Mouse (Mus musculus) erythroblast, embryonic 14.5 days (primary cell): ENCODE results near the gene Sec24d. TPM values are rescaled to one million over a fixed set of nuclear protein-coding genes. Genes with fewer than 3 reads are reported as not detected.

ENCODE experiments used
- H3K27me3 ChIP-seq: 2 replicates; pipeline ENCODE4 v1.6.1; 2012; ENCODE audit warnings: inconsistent platforms; ENCODE audit not compliant: control insufficient read depth
- H3K36me3 ChIP-seq: 2 replicates; pipeline ENCODE4 v1.6.1; 2012; ENCODE audit warnings: mild to moderate bottlenecking, inconsistent platforms; ENCODE audit not compliant: control insufficient read depth
- H3K4me1 ChIP-seq: 2 replicates; pipeline ENCODE4 v1.6.1; 2012; ENCODE audit warnings: inconsistent platforms; ENCODE audit not compliant: control insufficient read depth
- H3K4me3 ChIP-seq: replicated peaks from 2 replicates; pipeline ENCODE3; 2012; ENCODE audit warnings: moderate library complexity, mild to moderate bottlenecking, inconsistent platforms
- H3K9me3 ChIP-seq: 2 replicates; pipeline ENCODE4 v1.6.1; 2012; ENCODE audit warnings: low read length, inconsistent platforms, mixed read lengths; ENCODE audit not compliant: control insufficient read depth
- GATA1 ChIP-seq: IDR thresholded peaks from 2 replicates; pipeline ENCODE4 v1.6.1; 2012; ENCODE audit warnings: low read length, inconsistent platforms, mixed read lengths
- TAL1 ChIP-seq: IDR thresholded peaks from 3 replicates; pipeline ENCODE4 v1.6.1; 2012; ENCODE audit warnings: low read length, inconsistent platforms, mixed read lengths
- polyA plus RNA-seq: library from polyadenylated mRNA; stranded (reverse); fragments of >175 nt; gene quantifications from 2 replicates; pipeline ENCODE4 v1.2.3, GENCODE M21; 2012

Sec24d gene
- polyA plus RNA-seq: 0.06 and 0.08 TPM in 2 replicates

GRCm38 (mm10) chr3:123266753-123267651 lies at the start of gene Sec24d:
Gene Sec24d, plus strand, starts transcription at chr3:123267455.
- Histone ChIP-seq H3K4me1 (peaks cover 5% of the 10 kb centered on the region; the same call in 1 of the 2 replicates), H3K9me3 (no peaks in the 10 kb centered on the region), H3K27me3 (peaks cover 22% of the 10 kb centered on the region), H3K4me3 (peak within 1 kb of the TSS; percentile 63), H3K36me3 (no peaks in the 10 kb centered on the region; the same call in 1 of the 2 replicates)
- TF ChIP-seq TAL1: no peak
- no peak for TF ChIP-seq GATA1

DNA sequence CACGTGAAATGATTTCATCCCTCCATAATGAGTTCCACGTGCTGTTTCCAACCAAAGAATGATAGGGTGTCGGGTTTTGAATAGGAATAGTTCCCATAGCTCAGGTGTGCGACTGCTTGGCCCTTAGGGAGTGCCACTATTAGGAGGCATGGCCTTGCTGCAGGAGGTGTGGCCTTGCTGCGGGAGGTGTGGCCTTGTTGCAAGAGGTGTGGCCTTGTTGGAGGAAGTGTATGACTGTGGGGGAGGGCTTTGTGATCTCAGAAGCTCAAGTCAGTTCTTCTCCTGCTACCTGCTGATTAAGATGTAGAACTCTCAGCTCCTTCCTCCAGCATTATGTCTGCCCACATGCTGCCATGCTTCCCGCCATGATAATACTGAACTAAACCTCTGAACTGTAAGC lies 48.6 kb upstream of the Sec24d start:
- no peaks in the 10 kb centered on the region; the same call in 1 of the 2 replicates for H3K9me3 ChIP-seq
- H3K27me3 ChIP-seq: no peaks in the 10 kb centered on the region
- no peak for TF ChIP-seq TAL1
- TF ChIP-seq GATA1: no peak
- H3K4me1 ChIP-seq: no peaks in the 10 kb centered on the region
- H3K4me3 ChIP-seq: no peak overlapping the region
- no peaks in the 10 kb centered on the region for H3K36me3 ChIP-seq

DNA sequence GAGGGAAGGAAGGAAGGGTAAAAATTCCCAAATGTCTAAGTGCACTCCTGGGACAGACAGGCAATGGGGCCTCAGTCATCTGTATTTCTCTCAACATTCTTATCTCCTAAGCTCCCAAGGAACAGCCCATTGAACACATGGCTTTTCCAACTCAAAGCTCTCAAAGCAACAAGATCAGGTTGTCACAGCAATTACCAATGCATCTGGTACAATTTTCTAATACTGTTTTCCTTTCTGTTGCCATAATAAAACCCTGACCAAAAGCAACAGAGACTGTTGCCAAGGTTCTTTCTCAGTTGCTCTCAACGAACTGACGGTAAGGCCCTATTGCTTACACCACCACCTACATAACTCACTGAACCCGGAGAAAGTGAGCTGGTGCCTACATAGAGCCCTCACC lies 40.0 kb upstream of the Sec24d start:
- H3K9me3 ChIP-seq: no peaks in the 10 kb centered on the region
- no peaks in the 10 kb centered on the region for H3K27me3 ChIP-seq
- no peak for TF ChIP-seq TAL1
- TF ChIP-seq GATA1: no peak
- H3K4me3 ChIP-seq: no peak overlapping the region
- no peaks in the 10 kb centered on the region for H3K4me1 ChIP-seq
- H3K36me3 ChIP-seq: no peaks in the 10 kb centered on the region

- H3K4me1 ChIP-seq: no peaks in the 10 kb centered on the region
- H3K27me3 ChIP-seq: peaks cover 12% of the 10 kb centered on the region
- no peak overlapping the region for H3K4me3 ChIP-seq
- no peaks in the 10 kb centered on the region for H3K36me3 ChIP-seq
- TF ChIP-seq GATA1 (no peak), TAL1 (no peak)
- H3K9me3 ChIP-seq: no peaks in the 10 kb centered on the region
These were observed 35.6 kb upstream of the Sec24d start for GRCm38 (mm10) chr3:123231639-123232038.

- Histone ChIP-seq H3K4me1 (no peaks in the 10 kb centered on the region), H3K36me3 (no peaks in the 10 kb centered on the region), H3K9me3 (no peaks in the 10 kb centered on the region), H3K27me3 (peaks cover 21% of the 10 kb centered on the region), H3K4me3 (no peak overlapping the region)
- no peak for TF ChIP-seq GATA1
- no peak for TF ChIP-seq TAL1
These were observed 32.9 kb upstream of the Sec24d start for GRCm38 (mm10) chr3:123234191-123234836.

- no peaks in the 10 kb centered on the region for H3K9me3 ChIP-seq
- H3K4me3 ChIP-seq: no peak overlapping the region
- H3K36me3 ChIP-seq: no peaks in the 10 kb centered on the region
- H3K27me3 ChIP-seq: peaks cover 21% of the 10 kb centered on the region
- H3K4me1 ChIP-seq: no peaks in the 10 kb centered on the region
- no peak for TF ChIP-seq TAL1
These were observed 31.8 kb upstream of the Sec24d start for GRCm38 (mm10) chr3:123235495-123235894.

- no peaks in the 10 kb centered on the region for H3K9me3 ChIP-seq
- no peaks in the 10 kb centered on the region for H3K4me1 ChIP-seq
- H3K27me3 ChIP-seq: peaks cover 21% of the 10 kb centered on the region
- H3K4me3 ChIP-seq: peak within 1 kb of the TSS; percentile 8
- TF ChIP-seq TAL1 (no peak), GATA1 (no peak)
- no peaks in the 10 kb centered on the region for H3K36me3 ChIP-seq
These were observed 31.3 kb upstream of the Sec24d start, which contains the start of gene Synpo2 for GRCm38 (mm10) chr3:123235921-123236320. Gene Synpo2, minus strand, starts transcription at chr3:123236149.

DNA sequence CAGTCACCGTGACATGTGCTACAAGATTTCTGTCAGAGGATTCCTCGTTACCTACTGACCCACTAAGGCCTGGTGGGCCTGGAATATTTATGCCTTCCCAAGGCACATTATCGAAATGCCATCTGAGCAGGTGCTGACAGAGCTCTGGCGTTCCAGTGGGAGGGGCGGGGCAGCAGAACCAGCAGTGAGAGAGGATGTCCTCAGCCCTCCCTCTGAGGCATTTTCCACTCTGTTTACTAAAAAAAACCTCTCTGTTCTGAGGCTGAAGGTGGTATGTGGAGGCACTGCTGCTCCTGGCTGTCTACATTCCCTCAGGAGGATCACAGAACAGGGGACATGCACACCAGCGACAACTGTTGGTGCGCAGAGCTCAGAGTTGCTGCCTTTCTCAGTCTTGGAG lies 30.2 kb upstream of the Sec24d start:
- Histone ChIP-seq H3K27me3 (peaks cover 21% of the 10 kb centered on the region), H3K9me3 (no peaks in the 10 kb centered on the region), H3K4me3 (no peak overlapping the region), H3K4me1 (no peaks in the 10 kb centered on the region), H3K36me3 (no peaks in the 10 kb centered on the region)
- TF ChIP-seq GATA1: no peak
- TF ChIP-seq TAL1: no peak

DNA sequence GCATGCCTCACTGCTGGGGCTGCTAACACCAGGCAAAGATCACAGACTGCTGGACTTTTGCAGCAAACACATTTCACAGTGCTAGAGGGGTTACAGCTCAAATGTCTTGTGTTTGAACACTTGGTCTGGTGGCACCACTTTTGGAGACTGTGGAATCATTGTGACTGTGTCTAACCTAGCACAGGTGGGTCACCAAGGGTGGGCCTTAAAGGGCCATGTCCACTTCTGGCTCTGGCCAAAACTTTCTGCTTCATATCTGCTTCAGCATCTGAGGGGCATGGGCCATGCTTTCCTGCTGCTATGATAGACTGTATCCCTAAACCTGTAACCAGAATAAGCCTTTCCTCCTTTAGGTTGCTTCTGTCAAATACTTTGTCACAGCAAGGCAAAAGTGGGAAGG lies 29.8 kb upstream of the Sec24d start:
- Histone ChIP-seq H3K4me1 (no peaks in the 10 kb centered on the region), H3K36me3 (no peaks in the 10 kb centered on the region), H3K4me3 (no peak overlapping the region), H3K9me3 (no peaks in the 10 kb centered on the region), H3K27me3 (peaks cover 21% of the 10 kb centered on the region)
- TF ChIP-seq TAL1: no peak
- TF ChIP-seq GATA1: no peak

DNA sequence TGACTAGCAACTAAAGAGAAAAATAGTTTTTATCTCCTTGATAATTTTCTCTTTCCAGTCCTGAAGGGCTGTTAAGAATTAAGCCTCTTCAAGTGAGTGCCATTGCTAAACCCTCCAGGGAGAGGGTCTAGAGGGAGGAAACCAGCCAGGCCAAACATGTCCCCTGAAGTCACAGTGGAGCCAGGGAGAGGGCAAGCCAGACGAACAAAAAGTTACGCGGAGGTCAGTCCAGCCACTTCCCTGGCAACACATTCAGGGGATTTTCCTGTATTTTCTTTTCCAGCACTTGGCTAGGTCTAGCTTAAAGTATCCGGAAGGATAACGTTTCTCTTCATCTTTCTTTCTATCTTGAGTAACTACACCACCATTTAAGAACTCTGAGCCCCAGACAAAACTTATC lies 22.9 kb upstream of the Sec24d start:
- Histone ChIP-seq H3K4me3 (no peak overlapping the region), H3K36me3 (no peaks in the 10 kb centered on the region), H3K9me3 (no peaks in the 10 kb centered on the region), H3K4me1 (no peaks in the 10 kb centered on the region), H3K27me3 (no peaks in the 10 kb centered on the region)
- TF ChIP-seq TAL1 (no peak), GATA1 (no peak)
